Mouse (Mus musculus) thymus, adult 2 months (tissue): ENCODE results near the gene Six3.

ENCODE experiments used
- CTCF ChIP-seq: fragments of 200-500 bp; IDR thresholded peaks from 2 replicates; pipeline ENCODE4 v1.5.1; 2012; ENCODE audit warnings: mild to moderate bottlenecking, control low read depth, low read length, moderate library complexity, borderline replicate concordance; ENCODE audit not compliant: control insufficient read depth, poor library complexity, insufficient read depth; ENCODE audit errors: extremely low read depth
- POLR2A ChIP-seq: fragments of 200-500 bp; IDR thresholded peaks from 2 replicates; pipeline ENCODE4 v1.6.1; 2012; ENCODE audit warnings: mild to moderate bottlenecking, low read length, control low read depth, moderate library complexity; ENCODE audit not compliant: control insufficient read depth, poor library complexity, insufficient read depth; ENCODE audit errors: extremely low read depth

- TF ChIP-seq CTCF: no peak
- no peak for TF ChIP-seq POLR2A
Measured at GRCm38 (mm10) chr17:85591976-85592375, 21.4 kb upstream of the Six3 start.
